Mouse (Mus musculus) thymus, adult 2 months (tissue): Measurements from ENCODE around the gene Harbi1.

Experiments
- CTCF ChIP-seq: fragments of 200-500 bp; IDR thresholded peaks from 2 replicates; pipeline ENCODE4 v1.5.1; 2012; ENCODE audit warnings: mild to moderate bottlenecking, control low read depth, low read length, moderate library complexity, borderline replicate concordance; ENCODE audit not compliant: control insufficient read depth, poor library complexity, insufficient read depth; ENCODE audit errors: extremely low read depth
- POLR2A ChIP-seq: fragments of 200-500 bp; IDR thresholded peaks from 2 replicates; pipeline ENCODE4 v1.6.1; 2012; ENCODE audit warnings: mild to moderate bottlenecking, low read length, control low read depth, moderate library complexity; ENCODE audit not compliant: control insufficient read depth, poor library complexity, insufficient read depth; ENCODE audit errors: extremely low read depth

GRCm38 (mm10) chr2:91711256-91711925 is 739 bp downstream of the Harbi1 start:
- TF ChIP-seq CTCF (no peak), POLR2A (no peak)
